Mouse (Mus musculus) monocyte, adult 2 months (primary cell): ENCODE measurements around the gene Map4k2.

ENCODE experiments used
- DNase-seq, 2 experiments: peaks; one replicate each; pipeline ENCODE4 v3.0.0; 2022; ENCODE audit warnings: low spot score in 2 of 2, low read depth in 1 of 2

The Map4k2 gene

GRCm38 (mm10) chr19:6376643-6377042, 35.7 kb downstream of the Map4k2 start:
- DNase-seq = no peak

- DNase-seq = no peak
These were observed 36.5 kb downstream of the Map4k2 start for GRCm38 (mm10) chr19:6377327-6378040.

GRCm38 (mm10) chr19:6380411-6381166, 39.7 kb downstream of the Map4k2 start:
- no peak for DNase-seq

GRCm38 (mm10) chr19:6381238-6381637, 40.3 kb downstream of the Map4k2 start:
- DNase-seq = no peak

GRCm38 (mm10) chr19:6382323-6382924, 41.5 kb downstream of the Map4k2 start:
- DNase-seq = no peak

GRCm38 (mm10) chr19:6383470-6383869, 42.5 kb downstream of the Map4k2 start:
- DNase-seq = no peak

- no peak for DNase-seq
These were observed 43.2 kb downstream of the Map4k2 start, which contains the start of gene Pygm for GRCm38 (mm10) chr19:6384128-6384527. TSS of gene Pygm (plus strand) at chr19:6384399.

- no peak for DNase-seq
These were observed 44.0 kb downstream of the Map4k2 start for GRCm38 (mm10) chr19:6384954-6385353.

- no peak for DNase-seq
These were observed 44.5 kb downstream of the Map4k2 start for GRCm38 (mm10) chr19:6385419-6385818.

GRCm38 (mm10) chr19:6385821-6386220, 44.9 kb downstream of the Map4k2 start:
- DNase-seq = no peak

GRCm38 (mm10) chr19:6386234-6386633, 45.3 kb downstream of the Map4k2 start:
- no peak for DNase-seq

GRCm38 (mm10) chr19:6388006-6388405, 47.1 kb downstream of the Map4k2 start:
- no peak for DNase-seq

- no peak for DNase-seq
These were observed 48.9 kb downstream of the Map4k2 start for GRCm38 (mm10) chr19:6389803-6390202.

- no peak for DNase-seq
These were observed 49.3 kb downstream of the Map4k2 start for GRCm38 (mm10) chr19:6390251-6390650.

GRCm38 (mm10) chr19:6392743-6393393, 51.9 kb downstream of the Map4k2 start:
- no peak for DNase-seq

GRCm38 (mm10) chr19:6393637-6394036, 52.7 kb downstream of the Map4k2 start:
- DNase-seq = no peak

- no peak for DNase-seq
These were observed 55.3 kb downstream of the Map4k2 start for GRCm38 (mm10) chr19:6396237-6396636.

GRCm38 (mm10) chr19:6397582-6398249, 56.8 kb downstream of the Map4k2 start:
- no peak for DNase-seq

GRCm38 (mm10) chr19:6398447-6399284, 57.7 kb downstream of the Map4k2 start:
- no peak for DNase-seq
